Mouse (Mus musculus): Measurements from ENCODE around the gene Vps45.

GRCm38 (mm10) chr3:95963230-95963629, 95.0 kb downstream of the Vps45 start:
- TF ChIP-seq CTCF (IDR thresholded peaks at IDR 0.05; ENCODE audit: low read depth) (no peak), EP300 (IDR thresholded peaks at IDR 0.05; ENCODE audit: low read depth) (no peak)

Data from liver, embryonic 14.5 days (tissue).